Mouse (Mus musculus) MEL (cell line): ENCODE data around the gene Tcf19. TPM values are rescaled to one million over a fixed set of nuclear protein-coding genes. Genes with fewer than 3 reads are reported as not detected.

Experiments
- DNase-seq: peaks from one replicate; pipeline ENCODE4 v3.0.0; 2011; ENCODE audit warnings: low read depth, low spot score
- H3K27ac ChIP-seq: 2 replicates; pipeline ENCODE4 v1.5.1; 2012; ENCODE audit warnings: low read depth, mild to moderate bottlenecking, control low read depth, low read length, moderate library complexity; ENCODE audit not compliant: control insufficient read depth
- H3K27me3 ChIP-seq, 2 experiments: fragments of 150-350 bp in 1 of 2; sonication (generic) in 1 of 2; 2 replicates each; pipeline ENCODE4 v1.6.1; 2012; ENCODE audit warnings: low read length in 2 of 2, mild to moderate bottlenecking in 2 of 2, improper control_type of control experiment in 1 of 2, moderate library complexity in 1 of 2; ENCODE audit not compliant: insufficient read depth in 2 of 2, control insufficient read depth in 1 of 2
- H3K36me3 ChIP-seq, 2 experiments: 2 replicates each; pipeline ENCODE4 v1.6.1; 2012 to 2014; ENCODE audit warnings: low read length in 2 of 2, improper control_type of control experiment in 1 of 2, inconsistent platforms in 1 of 2, mild to moderate bottlenecking in 1 of 2; ENCODE audit not compliant: insufficient read depth in 2 of 2, control insufficient read depth in 1 of 2
- H3K4me1 ChIP-seq, 2 experiments: fragments of 150-350 bp in 1 of 2; sonication (generic) in 1 of 2; 2 replicates each; pipeline ENCODE4 v1.6.1; 2012; ENCODE audit warnings: low read length in 2 of 2, improper control_type of control experiment in 1 of 2, mild to moderate bottlenecking in 1 of 2; ENCODE audit not compliant: insufficient read depth in 2 of 2, control insufficient read depth in 1 of 2
- H3K4me3 ChIP-seq, 2 experiments: fragments of 150-350 bp in 1 of 2; sonication (generic) in 1 of 2; 2 replicates each; pipeline ENCODE4 v1.5.1; 2012; ENCODE audit warnings: low read depth in 2 of 2, low read length in 2 of 2, mild to moderate bottlenecking in 2 of 2, moderate library complexity in 2 of 2, control low read depth in 1 of 2, improper control_type of control experiment in 1 of 2; ENCODE audit not compliant: control insufficient read depth in 1 of 2, insufficient read depth in 1 of 2
- H3K79me2 ChIP-seq: 2 replicates; pipeline ENCODE4 v1.6.1; 2012; ENCODE audit warnings: mild to moderate bottlenecking, low read length, moderate library complexity; ENCODE audit not compliant: control insufficient read depth, poor library complexity, insufficient read depth
- H3K9ac ChIP-seq: 2 replicates; pipeline ENCODE4 v1.6.1; 2012; ENCODE audit warnings: low read depth, mild to moderate bottlenecking, control low read depth, low read length, moderate library complexity; ENCODE audit not compliant: control insufficient read depth, poor library complexity, severe bottlenecking
- H3K9me3 ChIP-seq: fragments of 150-350 bp; sonication (generic); replicated peaks from 2 replicates; pipeline ENCODE4 v1.6.1; 2012; ENCODE audit warnings: mild to moderate bottlenecking, low read length, improper control_type of control experiment, moderate library complexity; ENCODE audit not compliant: insufficient read depth
- BHLHE40 ChIP-seq: IDR thresholded peaks from 2 replicates; pipeline ENCODE4 v1.6.1; 2012; ENCODE audit warnings: low read depth, mild to moderate bottlenecking, inconsistent platforms, low read length, improper control_type of control experiment, borderline replicate concordance
- CHD1 ChIP-seq: IDR thresholded peaks from 2 replicates; pipeline ENCODE4 v1.6.1; 2012; ENCODE audit warnings: low read depth, mild to moderate bottlenecking, inconsistent platforms, low read length, improper control_type of control experiment
- CHD2 ChIP-seq: IDR thresholded peaks from 2 replicates; pipeline ENCODE4 v1.6.1; 2011; ENCODE audit warnings: low read length, improper control_type of control experiment
- ELF1 ChIP-seq: IDR thresholded peaks from 2 replicates; pipeline ENCODE4 v1.6.1; 2014; ENCODE audit warnings: low read depth, mild to moderate bottlenecking, inconsistent platforms, low read length, improper control_type of control experiment, moderate library complexity
- EP300 ChIP-seq, 2 experiments: IDR thresholded peaks; 2 replicates each; pipeline ENCODE4 v1.6.1; 2011; ENCODE audit warnings: improper control_type of control experiment in 2 of 2, low read length in 2 of 2, low read depth in 1 of 2, mild to moderate bottlenecking in 1 of 2
- ETS1 ChIP-seq: IDR thresholded peaks from 2 replicates; pipeline ENCODE4 v1.6.1; 2012; ENCODE audit warnings: low read depth, mild to moderate bottlenecking, inconsistent platforms, low read length, improper control_type of control experiment, moderate library complexity
- GABPA ChIP-seq: IDR thresholded peaks from 2 replicates; pipeline ENCODE4 v1.6.1; 2012; ENCODE audit warnings: low read depth, mild to moderate bottlenecking, inconsistent platforms, low read length, improper control_type of control experiment, moderate library complexity
- JUND ChIP-seq: IDR thresholded peaks from 2 replicates; pipeline ENCODE4 v1.6.1; 2011; ENCODE audit warnings: low read depth, mild to moderate bottlenecking, improper control_type of control experiment, low read length
- MAZ ChIP-seq: IDR thresholded peaks from 2 replicates; pipeline ENCODE4 v1.6.1; 2012; ENCODE audit warnings: low read depth, mild to moderate bottlenecking, inconsistent platforms, low read length, improper control_type of control experiment
- MYB ChIP-seq: IDR thresholded peaks from 2 replicates; pipeline ENCODE4 v1.6.1; 2011; ENCODE audit warnings: mild to moderate bottlenecking, low read depth, low read length, improper control_type of control experiment
- NELFE ChIP-seq: IDR thresholded peaks from 2 replicates; pipeline ENCODE4 v1.6.1; 2011; ENCODE audit warnings: low read depth, low read length, improper control_type of control experiment
- NRF1 ChIP-seq: IDR thresholded peaks from 2 replicates; pipeline ENCODE4 v1.6.1; 2014; ENCODE audit warnings: low read depth, mild to moderate bottlenecking, inconsistent platforms, low read length, improper control_type of control experiment, moderate library complexity; ENCODE audit not compliant: poor library complexity, insufficient read depth, severe bottlenecking
- POLR2A ChIP-seq, 2 experiments: IDR thresholded peaks; 2 replicates each; pipeline ENCODE4 v1.6.1; 2011 to 2012; ENCODE audit warnings: low read length in 2 of 2, mild to moderate bottlenecking in 2 of 2, control low read depth in 1 of 2, improper control_type of control experiment in 1 of 2, low read depth in 1 of 2, moderate library complexity in 1 of 2; ENCODE audit not compliant: control insufficient read depth in 1 of 2, insufficient read depth in 1 of 2, poor library complexity in 1 of 2
- SMC3 ChIP-seq: IDR thresholded peaks from 2 replicates; pipeline ENCODE4 v1.6.1; 2011; ENCODE audit warnings: low read depth, low read length, improper control_type of control experiment
- TBP ChIP-seq: IDR thresholded peaks from 2 replicates; pipeline ENCODE4 v1.8.0; 2011; ENCODE audit warnings: low read depth, low read length, improper control_type of control experiment
- TCF12 ChIP-seq: IDR thresholded peaks from 2 replicates; pipeline ENCODE4 v1.6.1; 2014; ENCODE audit warnings: low read depth, mild to moderate bottlenecking, inconsistent platforms, low read length, improper control_type of control experiment, moderate library complexity
- USF2 ChIP-seq, 2 experiments: IDR thresholded peaks; 2 replicates each; pipeline ENCODE4 v1.6.1; 2011 to 2012; ENCODE audit warnings: improper control_type of control experiment in 2 of 2, low read length in 2 of 2, borderline replicate concordance in 1 of 2, inconsistent platforms in 1 of 2, low read depth in 1 of 2, mild to moderate bottlenecking in 1 of 2; ENCODE audit not compliant: insufficient read depth in 1 of 2
- ZKSCAN1 ChIP-seq: IDR thresholded peaks from 2 replicates; pipeline ENCODE4 v1.6.1; 2012; ENCODE audit warnings: low read depth, mild to moderate bottlenecking, inconsistent platforms, low read length, improper control_type of control experiment, moderate library complexity
- polyA plus RNA-seq, 2 experiments: library from polyadenylated mRNA; stranded (reverse) in 1 of 2; unstranded in 1 of 2; fragments of >175 nt in 1 of 2; fragments of >200 nt in 1 of 2; gene quantifications; 2 replicates each; pipeline versions ENCODE4 v1.2.1 to v1.2.4; 2012; ENCODE audit warnings: low replicate concordance in 2 of 2, low read depth in 1 of 2; ENCODE audit not compliant: insufficient read length in 2 of 2, insufficient read depth in 1 of 2, missing spikeins in 1 of 2
- total RNA-seq: library from RNA; depleted of rRNA; stranded (reverse); fragments of 300-350 nt; gene quantifications from 2 replicates; pipeline ENCODE4 v1.2.3, GENCODE M21; 2012

Tcf19 gene
- total and polyA plus RNA-seq, 3 experiments = 16.6 to 25.7 TPM; not detected in 1

GRCm38 (mm10) chr17:35507556-35508260, 8.9 kb downstream of the Tcf19 start:
- TF ChIP-seq GABPA = no peak
- Histone ChIP-seq H3K4me3 (no peak overlapping the region), H3K36me3 (no peaks in the 10 kb centered on the region), H3K27me3 (no peaks in the 10 kb centered on the region), H3K9me3 (no peaks in the 10 kb centered on the region), H3K4me1 (no peaks in the 10 kb centered on the region), H3K79me2 (no peaks in the 10 kb centered on the region), H3K27ac (no peak overlapping the region), H3K9ac (no peak overlapping the region)
- no peak for DNase-seq

- H3K9ac ChIP-seq = no peak overlapping the region
- no peaks in the 10 kb centered on the region for H3K36me3 ChIP-seq
- H3K4me3 ChIP-seq = no peak overlapping the region
- no peaks in the 10 kb centered on the region for H3K9me3 ChIP-seq
- H3K27ac ChIP-seq = no peak overlapping the region
- no peak for DNase-seq
- H3K79me2 ChIP-seq = no peaks in the 10 kb centered on the region
- TF ChIP-seq POLR2A (IDR thresholded peaks at IDR 0.05; ENCODE audit: control insufficient read depth in 1 of 2, insufficient read depth in 1 of 2, low read depth in 1 of 2, low read length in 2 of 2, poor library complexity in 1 of 2) = 0 out of 4 replicates have a peak, but pooled peaks of 1 of the 2 experiments have one; percentile 8
- no peak for TF ChIP-seq CHD2
- no peaks in the 10 kb centered on the region for H3K4me1 ChIP-seq
- H3K27me3 ChIP-seq = no peaks in the 10 kb centered on the region
Observed at GRCm38 (mm10) chr17:35506881-35507280, 9.7 kb downstream of the Tcf19 start.

- no peak within 1 kb of the TSS for H3K4me3 ChIP-seq
- H3K9me3 ChIP-seq = no peaks in the 10 kb centered on the region
- H3K36me3 ChIP-seq = no peaks in the 10 kb centered on the region
- no peak for TF ChIP-seq USF2 (IDR thresholded peaks at IDR 0.05; ENCODE audit: borderline replicate concordance in 1 of 2, insufficient read depth in 1 of 2, low read depth in 1 of 2, low read length in 2 of 2)
- no peak for TF ChIP-seq ELF1
- no peak for TF ChIP-seq ZKSCAN1
- TF ChIP-seq NELFE = no peak
- TF ChIP-seq TBP = no peak
- TF ChIP-seq BHLHE40 = no peak
- no peak for TF ChIP-seq CHD2
- TF ChIP-seq EP300 (IDR thresholded peaks at IDR 0.05; ENCODE audit: low read depth in 1 of 2, low read length in 2 of 2) = no peak
- TF ChIP-seq NRF1 = no peak
- TF ChIP-seq JUND = no peak
- TF ChIP-seq MYB = no peak
- TF ChIP-seq CHD1 = no peak
- TF ChIP-seq MAZ = no peak
- TF ChIP-seq SMC3 = no peak
- TF ChIP-seq TCF12 = no peak
- no peak for TF ChIP-seq ETS1
- H3K27me3 ChIP-seq = no peaks in the 10 kb centered on the region; a peak in 1 of 4 replicates
- no peaks in the 10 kb centered on the region for H3K4me1 ChIP-seq
- no peaks in the 10 kb centered on the region for H3K79me2 ChIP-seq
- H3K27ac ChIP-seq = no peak within 1 kb of the TSS
- no peak within 1 kb of the TSS for H3K9ac ChIP-seq
- DNase-seq = no peak
Observed at GRCm38 (mm10) chr17:35505776-35506175, 10.8 kb downstream of the Tcf19 start, which contains the start of gene Pou5f1. Pou5f1 (plus strand) TSS chr17:35506018.
